Mouse (Mus musculus) stomach, postnatal 0 days (tissue): ENCODE data around the gene Sh2d6. TPM values are rescaled to one million over a fixed set of nuclear protein-coding genes. Genes with fewer than 3 reads are reported as not detected.

ENCODE experiments used
- ATAC-seq: fragments of 200-750 bp; cut with Nextera tagmentation; 2 replicates; pipeline ENCODE4 v1.8.0; 2017; ENCODE audit not compliant: low FRiP score, low TSS enrichment
- DNase-seq: peaks from one replicate; pipeline ENCODE4 v3.0.0-alpha.2; 2016; ENCODE audit warnings: low spot score
- H3K27ac ChIP-seq: fragments of 300-500 bp; sonication (generic); replicated peaks from 2 replicates; pipeline ENCODE4 v1.5.1; 2014; ENCODE audit warnings: mild to moderate bottlenecking, control low read depth
- H3K27me3 ChIP-seq: fragments of 300-500 bp; sonication (generic); 2 replicates; pipeline ENCODE4 v1.6.1; 2014; ENCODE audit warnings: low read length; ENCODE audit not compliant: control insufficient read depth, insufficient read depth
- H3K36me3 ChIP-seq: fragments of 300-500 bp; sonication (generic); 2 replicates; pipeline ENCODE4 v1.6.1; 2014; ENCODE audit warnings: low read length, mixed read lengths; ENCODE audit not compliant: control insufficient read depth, insufficient read depth
- H3K4me1 ChIP-seq: fragments of 300-500 bp; sonication (generic); replicated peaks from 2 replicates; pipeline ENCODE4 v1.6.1; 2014; ENCODE audit warnings: antibody characterized with exemption; ENCODE audit not compliant: control insufficient read depth, insufficient read depth
- H3K4me2 ChIP-seq: fragments of 300-500 bp; sonication (generic); replicated peaks from 2 replicates; pipeline ENCODE4 v1.6.1; 2014; ENCODE audit warnings: low read depth, mild to moderate bottlenecking, control low read depth, moderate library complexity
- H3K4me3 ChIP-seq: fragments of 300-500 bp; sonication (generic); 2 replicates; pipeline ENCODE4 v1.5.1; 2014; ENCODE audit warnings: low read depth, low read length, control low read depth
- H3K9ac ChIP-seq: fragments of 300-500 bp; sonication (generic); 2 replicates; pipeline ENCODE4 v1.6.1; 2014; ENCODE audit warnings: mild to moderate bottlenecking, low read length, control low read depth, mixed read lengths
- H3K9me3 ChIP-seq: fragments of 300-500 bp; sonication (generic); 2 replicates; pipeline ENCODE4 v1.6.1; 2016; ENCODE audit warnings: low read length; ENCODE audit not compliant: control insufficient read depth
- CTCF ChIP-seq: IDR thresholded peaks from 2 replicates; pipeline ENCODE4 v1.5.1; 2016; ENCODE audit warnings: antibody characterized with exemption, low read depth, mild to moderate bottlenecking, moderate library complexity
- EP300 ChIP-seq: optimal IDR thresholded peaks from 2 replicates; pipeline ENCODE3; 2016; ENCODE audit warnings: antibody characterized with exemption
- WGBS: fragments of 180-500 bp; shearing (Covaris S2); extraction: QIAGEN DNeasy Blood & Tissue Kit; methylation state at CpG from one replicate; pipeline ENCODE4 v1.1.7; 2014; 5-methylcytosine and 5-hydroxymethylcytosine counted together
- polyA plus RNA-seq: library from polyadenylated mRNA; unstranded; fragments of >200 nt; fragmentation: Nextera tagmentation; extraction: Ambion mirVana; gene quantifications from 2 replicates; pipeline ENCODE4 v1.2.1, GENCODE M21; 2015

The Sh2d6 gene
- polyA plus RNA-seq, 1 experiment from 2014 or later = 0.21 TPM

DNA sequence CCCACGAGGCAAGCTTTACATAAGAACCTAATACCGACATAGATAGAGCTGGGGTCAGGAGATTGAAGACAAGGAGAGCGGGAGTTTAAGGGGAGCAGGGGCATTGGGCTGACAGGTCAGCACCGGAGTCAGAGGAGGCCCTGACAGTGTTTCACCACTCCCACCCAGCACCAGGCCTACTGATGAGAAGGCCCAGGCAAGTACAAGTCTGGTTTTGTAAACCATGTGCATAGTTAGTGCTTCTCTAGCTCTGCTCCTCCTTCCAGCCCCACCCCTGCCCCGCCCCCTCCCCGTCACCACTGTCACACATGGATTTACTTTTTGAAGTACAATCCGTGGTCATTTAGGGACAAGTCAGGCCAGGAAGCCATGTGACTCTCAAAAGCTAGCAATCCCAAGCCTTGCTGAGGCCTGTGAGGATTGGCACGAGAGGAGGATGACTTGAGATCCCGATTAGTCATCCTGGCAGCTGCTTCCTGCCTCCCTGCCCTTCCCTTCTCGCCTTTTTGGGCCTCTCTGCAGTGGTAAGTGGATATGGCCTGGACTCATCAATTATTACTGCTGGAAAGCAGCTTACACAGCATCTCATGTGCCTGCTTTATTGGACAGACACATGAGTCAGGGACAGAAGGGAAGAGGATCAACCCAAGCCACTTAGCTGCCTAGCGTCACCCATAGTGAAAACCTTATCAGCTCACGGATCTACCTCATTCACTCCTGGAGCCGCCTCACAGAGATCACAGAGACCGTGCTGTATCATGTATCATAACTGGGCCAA lies 48.1 kb downstream of the Sh2d6 start:
- Histone ChIP-seq H3K9ac (no peak overlapping the region), H3K27me3 (no peaks in the 10 kb centered on the region), H3K9me3 (no peaks in the 10 kb centered on the region), H3K4me2 (no peak overlapping the region), H3K27ac (peak overlapping the region; percentile 56), H3K36me3 (no peaks in the 10 kb centered on the region), H3K4me1 (no peaks in the 10 kb centered on the region), H3K4me3 (no peak overlapping the region)
- TF ChIP-seq CTCF (no peak), EP300 (no peak)
- WGBS = 35% methylated on average over 14 of the region's 14 CpGs
- peak; percentile 88 for ATAC-seq
- peak; percentile 41 for DNase-seq

DNA sequence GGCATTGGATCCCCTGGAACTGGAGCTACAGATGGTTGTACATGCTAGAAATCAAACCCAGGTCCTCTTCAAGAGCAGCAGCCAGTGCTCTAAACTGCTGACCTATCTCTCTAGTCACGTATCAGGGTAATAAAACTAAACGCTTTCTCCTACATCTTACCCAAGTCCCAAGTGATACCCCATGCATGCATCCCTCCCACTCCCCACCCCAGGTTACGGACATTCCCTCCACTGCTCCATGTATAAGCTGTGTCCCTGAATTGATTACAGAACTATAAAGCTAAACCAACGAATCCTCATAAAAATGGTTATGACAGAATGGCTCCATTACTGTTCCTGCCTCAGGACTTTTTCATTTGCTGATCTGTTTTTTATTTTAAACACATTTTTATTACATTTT lies 55.3 kb downstream of the Sh2d6 start:
- H3K27me3 ChIP-seq = no peaks in the 10 kb centered on the region
- H3K4me2 ChIP-seq = no peak overlapping the region
- 94% methylated on average over 4 of the region's 4 CpGs for WGBS
- no peaks in the 10 kb centered on the region for H3K9me3 ChIP-seq
- H3K4me3 ChIP-seq = no peak overlapping the region
- DNase-seq (no peak), ATAC-seq (no peak)
- TF ChIP-seq CTCF = no peak
- H3K4me1 ChIP-seq = no peaks in the 10 kb centered on the region
- H3K9ac ChIP-seq = no peak overlapping the region
- no peak overlapping the region for H3K27ac ChIP-seq
- no peaks in the 10 kb centered on the region for H3K36me3 ChIP-seq

DNA sequence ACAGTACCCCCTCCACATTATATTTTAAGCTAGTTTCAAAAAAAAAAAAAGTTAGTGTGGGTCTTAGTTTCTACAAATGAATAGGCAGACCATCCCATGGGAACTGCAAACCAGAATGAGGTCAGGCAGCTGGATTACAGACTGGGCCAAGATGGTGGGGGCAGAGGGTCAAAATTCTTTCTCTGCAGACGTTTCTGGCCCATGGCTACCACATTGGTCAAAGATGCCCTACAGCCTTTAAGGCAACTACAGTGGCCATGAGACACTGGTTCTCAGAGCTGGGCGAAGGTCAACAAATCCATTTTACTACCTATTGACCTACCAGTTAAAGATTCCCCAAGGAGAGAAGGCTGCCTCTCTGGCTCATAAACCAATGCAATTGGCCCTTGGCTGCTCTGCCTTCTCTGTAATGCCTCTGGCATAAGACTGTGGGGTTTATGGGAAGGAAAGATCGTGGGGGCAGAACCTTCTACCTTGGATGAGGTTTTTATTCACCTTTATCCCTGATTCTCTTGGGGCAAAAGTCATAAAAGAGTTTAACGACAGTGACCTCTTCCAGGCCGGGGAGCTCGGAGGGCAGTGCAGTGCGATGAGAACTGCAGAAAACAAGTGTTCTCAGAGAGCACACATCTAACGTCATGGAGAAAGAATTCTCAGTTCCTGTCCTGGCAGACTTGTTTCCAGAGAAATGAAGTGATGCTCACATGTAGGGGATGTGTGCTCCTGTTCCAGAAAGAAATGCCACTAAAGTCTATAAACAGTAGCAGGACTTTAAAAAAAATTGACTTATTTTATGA lies 55.9 kb downstream of the Sh2d6 start:
- Histone ChIP-seq H3K4me2 (no peak overlapping the region), H3K27me3 (no peaks in the 10 kb centered on the region), H3K4me1 (no peaks in the 10 kb centered on the region), H3K9me3 (no peaks in the 10 kb centered on the region), H3K4me3 (no peak overlapping the region), H3K27ac (no peak overlapping the region), H3K9ac (no peak overlapping the region), H3K36me3 (no peaks in the 10 kb centered on the region)
- no peak for ATAC-seq
- 74% methylated on average over 8 of the region's 8 CpGs for WGBS
- no peak for DNase-seq
- TF ChIP-seq CTCF = no peak
- TF ChIP-seq EP300 = no peak

Other genes starting within 250 kb of the Sh2d6 start
- gene Sftpb, start 217.1 kb downstream of the Sh2d6 start, polyA plus RNA-seq = not detected in 2 replicates
- gene Usp39, start 176.5 kb downstream of the Sh2d6 start, polyA plus RNA-seq = 20.1 and 21.0 TPM in 2 replicates
- 19.6 and 20.5 TPM in 2 replicates for gene 0610030E20Rik, start 174.4 kb downstream of the Sh2d6 start, polyA plus RNA-seq
- 7.7 and 8.4 TPM in 2 replicates for gene Tmem150a, start 166.3 kb downstream of the Sh2d6 start, polyA plus RNA-seq
- gene Rnf181, start 154.8 kb downstream of the Sh2d6 start, polyA plus RNA-seq = 136 and 137 TPM in 2 replicates
- 20.2 and 22.2 TPM in 2 replicates for gene Vamp5, start 141.2 kb downstream of the Sh2d6 start, polyA plus RNA-seq
- 368 and 396 TPM in 2 replicates for gene Vamp8, start 131.0 kb downstream of the Sh2d6 start, polyA plus RNA-seq
- 10.7 and 10.8 TPM in 2 replicates for gene Ggcx, start 107.4 kb downstream of the Sh2d6 start, polyA plus RNA-seq
- 143 and 146 TPM in 2 replicates for gene Mat2a, start 82.1 kb downstream of the Sh2d6 start, polyA plus RNA-seq
- gene Capg, start 22.7 kb upstream of the Sh2d6 start, polyA plus RNA-seq = 120 and 130 TPM in 2 replicates
- 13.3 and 15.8 TPM in 2 replicates for gene Elmod3, start 76.7 kb upstream of the Sh2d6 start, polyA plus RNA-seq
- gene Retsat, start 76.8 kb upstream of the Sh2d6 start, polyA plus RNA-seq = 54.1 TPM in 2 replicates
- gene Tgoln1, start 95.3 kb upstream of the Sh2d6 start, polyA plus RNA-seq = 37.2 and 37.7 TPM in 2 replicates